Mouse (Mus musculus): ENCODE results near the gene Olfr1166. TPM values are rescaled to one million over a fixed set of nuclear protein-coding genes. Genes with fewer than 3 reads are reported as not detected.
"Not testable (repeated sequence)": the region's sequence is repeated elsewhere in the genome, so short reads cannot be mapped to it uniquely, and the experiment has no call there.

The Olfr1166 gene
- not detected for total RNA-seq (2021)

GRCm38 (mm10) chr2:88128172-88128571, at the start of gene Olfr1166:
Gene Olfr1166 (minus strand): TSS chr2:88128272.
- intact Hi-C loops (cut with DNase I) = no loop called here
- DNase-seq = no peak

GRCm38 (mm10) chr2:88155093-88155492, 27.0 kb upstream of the Olfr1166 start, which contains the start of gene Olfr1167:
Gene Olfr1167 (minus strand): TSS chr2:88155193.
- DNase-seq; intact Hi-C loops (cut with DNase I): not testable (repeated sequence)

GRCm38 (mm10) chr2:88093866-88094265, 34.2 kb downstream of the Olfr1166 start, which contains the start of gene Olfr1164:
Gene Olfr1164 (minus strand): TSS chr2:88093966.
- DNase-seq = no peak
- intact Hi-C loops (cut with DNase I) = no loop called here

Other genes starting within 250 kb of the Olfr1166 start
- gene Olfr1153, start 233.3 kb downstream of the Olfr1166 start, total RNA-seq (2021) = not detected
- not detected for gene Olfr1154, start 223.1 kb downstream of the Olfr1166 start, total RNA-seq (2021)
- not detected for gene Olfr1155, start 183.1 kb downstream of the Olfr1166 start, total RNA-seq (2021)
- gene Olfr1156, start 175.2 kb downstream of the Olfr1166 start, total RNA-seq (2021) = not detected
- gene Olfr1157, start 160.0 kb downstream of the Olfr1166 start, total RNA-seq (2021) = not detected
- gene Olfr74, start 153.6 kb downstream of the Olfr1166 start, total RNA-seq (2021) = not detected
- gene Olfr1158, start 138.2 kb downstream of the Olfr1166 start, total RNA-seq (2021) = not detected
- gene Olfr1160, start 120.0 kb downstream of the Olfr1166 start, total RNA-seq (2021) = not detected
- not detected for gene Olfr1161, start 105.5 kb downstream of the Olfr1166 start, total RNA-seq (2021)
- not detected for gene Olfr73, start 90.6 kb downstream of the Olfr1166 start, total RNA-seq (2021)
- gene Olfr1162, start 77.1 kb downstream of the Olfr1166 start, total RNA-seq (2021) = not detected
- not detected for gene Olfr1163, start 56.4 kb downstream of the Olfr1166 start, total RNA-seq (2021)
- gene Olfr1164, start 34.3 kb downstream of the Olfr1166 start, total RNA-seq (2021) = not detected
- not detected for gene Olfr1167, start 26.9 kb upstream of the Olfr1166 start, total RNA-seq (2021)
- not detected for gene Olfr1168, start 53.6 kb upstream of the Olfr1166 start, total RNA-seq (2021)
- gene Olfr1170, start 100.1 kb upstream of the Olfr1166 start, total RNA-seq (2021) = not detected
- under 1 TPM in 1 of 2 experiments, not detected in 1; 0.05 TPM for gene Olfr1173, start 151.6 kb upstream of the Olfr1166 start, total RNA-seq (2021)
- not detected for gene Olfr1174-ps, start 186.9 kb upstream of the Olfr1166 start, total RNA-seq (2021)
- gene Olfr1175-ps, start 198.9 kb upstream of the Olfr1166 start, total RNA-seq (2021) = not detected
- gene Olfr1176, start 208.4 kb upstream of the Olfr1166 start, total RNA-seq (2021) = not detected
- gene Olfr1177-ps, start 218.2 kb upstream of the Olfr1166 start, total RNA-seq (2021) = not detected

Measured in heart, postnatal 36 days (tissue).